Mouse (Mus musculus): ENCODE results near the gene 7530416G11Rik.

7530416G11Rik gene

GRCm38 (mm10) chr15:85479919-85480318 is 23.1 kb downstream of the 7530416G11Rik start:
- no peak for DNase-seq

GRCm38 (mm10) chr15:85479365-85479764 is 23.7 kb downstream of the 7530416G11Rik start:
- DNase-seq: peak in 1 of 2 experiments; percentile 50

- DNase-seq: peak; percentile 66 to 79
Measured at GRCm38 (mm10) chr15:85477584-85477983, 25.4 kb downstream of the 7530416G11Rik start.

- peak; percentile 34 to 55 for DNase-seq
Measured at GRCm38 (mm10) chr15:85474697-85475096, 28.3 kb downstream of the 7530416G11Rik start.

- no peak for DNase-seq
Measured at GRCm38 (mm10) chr15:85469401-85469800, 33.6 kb downstream of the 7530416G11Rik start.

GRCm38 (mm10) chr15:85466456-85467067 is 36.5 kb downstream of the 7530416G11Rik start:
- DNase-seq: no peak

- DNase-seq: no peak
Measured at GRCm38 (mm10) chr15:85464823-85465565, 38.0 kb downstream of the 7530416G11Rik start.

GRCm38 (mm10) chr15:85464190-85464589 is 38.8 kb downstream of the 7530416G11Rik start:
- DNase-seq: no peak

- no peak for DNase-seq
Measured at GRCm38 (mm10) chr15:85463027-85463790, 39.8 kb downstream of the 7530416G11Rik start.

GRCm38 (mm10) chr15:85462138-85462537 is 40.9 kb downstream of the 7530416G11Rik start:
- DNase-seq: no peak

GRCm38 (mm10) chr15:85461541-85461940 is 41.5 kb downstream of the 7530416G11Rik start:
- DNase-seq: no peak

GRCm38 (mm10) chr15:85458631-85459082 is 44.4 kb downstream of the 7530416G11Rik start:
- DNase-seq: no peak

- DNase-seq: no peak
Measured at GRCm38 (mm10) chr15:85457838-85458237, 45.2 kb downstream of the 7530416G11Rik start.

- DNase-seq: no peak
Measured at GRCm38 (mm10) chr15:85456891-85457290, 46.1 kb downstream of the 7530416G11Rik start.

GRCm38 (mm10) chr15:85446652-85447051 is 56.4 kb downstream of the 7530416G11Rik start:
- DNase-seq: no peak
